Mouse (Mus musculus): Measurements from ENCODE around the gene H2afy2. TPM values are rescaled to one million over a fixed set of nuclear protein-coding genes. Genes with fewer than 3 reads are reported as not detected.
A peak's percentile ranks its signal among the peaks of the same experiment; 100 is the strongest.

The H2afy2 gene
- polyA plus RNA-seq, 1 experiment from 2014 or later, result 35.0 TPM

DNA sequence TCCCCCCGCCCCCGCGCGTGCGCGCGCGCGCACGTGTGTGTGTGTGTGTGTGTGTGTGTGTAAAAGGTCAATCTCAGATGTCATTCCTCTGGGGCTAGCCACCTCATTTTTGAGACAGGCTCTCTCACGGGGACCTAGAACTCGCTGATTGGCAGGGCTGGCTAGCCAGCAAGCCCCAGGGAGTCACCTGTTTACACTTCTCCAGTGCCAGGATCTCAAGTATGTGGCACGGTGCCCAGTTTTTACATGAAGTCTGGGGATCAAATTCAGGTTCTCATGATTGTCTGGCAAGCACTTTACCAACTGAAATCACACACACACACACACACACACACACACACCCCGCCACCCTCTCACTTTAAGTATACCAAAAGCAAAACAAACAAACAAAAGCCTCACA, 26.9 kb downstream of the H2afy2 start:
- Histone ChIP-seq H3K36me3 (ENCODE audit: control insufficient read depth, insufficient read depth, low read length) (peaks cover 24% of the 10 kb centered on the region), H3K4me1 (ENCODE audit: control insufficient read depth in 2 of 2, insufficient read depth in 2 of 2, low read length in 2 of 2) (peaks cover 18 to 36% of the 10 kb centered on the region in 2 experiments), H3K9me3 (ENCODE audit: control insufficient read depth, low read length) (no peaks in the 10 kb centered on the region), H3K9ac (ENCODE audit: low read length) (no peak overlapping the region), H3K27ac (replicated peaks in 1 of 2; ENCODE audit: control insufficient read depth in 1 of 2, insufficient read depth in 1 of 2, low read depth in 2 of 2, low read length in 2 of 2) (peak overlapping the region; percentile 39 to 68; a peak in 3 of 4 replicates), H3K4me2 (ENCODE audit: low read length) (no peak overlapping the region), H3K4me3 (ENCODE audit: control insufficient read depth in 1 of 2, insufficient read depth in 1 of 2, low read depth in 1 of 2, low read length in 2 of 2) (no peak overlapping the region), H3K27me3 (ENCODE audit: control insufficient read depth, insufficient read depth, low read length) (no peaks in the 10 kb centered on the region)
- WGBS, result 74% methylated on average over 14 of the region's 14 CpGs
- ATAC-seq (ENCODE audit: insufficient number of reproducible peaks, insufficient read depth, low FRiP score, low read depth), result 0 out of 2 replicates have a peak, but pooled peaks have one; percentile 56

DNA sequence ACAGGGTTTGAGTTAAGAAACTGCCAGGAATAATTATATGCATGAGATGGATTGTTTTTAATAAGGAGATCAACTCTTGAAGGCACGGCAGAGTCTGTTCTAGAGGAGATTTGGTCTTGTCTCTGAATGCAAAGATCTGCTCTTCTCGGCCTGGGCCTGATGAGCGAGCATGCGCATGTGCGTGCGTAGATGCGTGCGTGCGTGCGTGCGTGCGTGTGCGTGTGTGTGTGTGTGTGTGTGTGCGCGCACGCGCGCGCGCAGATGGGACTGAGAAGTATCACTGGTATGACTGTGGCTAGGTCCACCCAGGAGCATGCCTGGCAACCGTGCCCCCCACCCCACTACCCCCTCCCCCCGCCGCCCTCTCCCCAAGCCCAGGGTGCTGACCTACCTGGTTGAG, 30.9 kb downstream of the H2afy2 start:
- Histone ChIP-seq H3K9ac (ENCODE audit: low read length) (no peak overlapping the region), H3K4me1 (ENCODE audit: control insufficient read depth in 2 of 2, insufficient read depth in 2 of 2, low read length in 2 of 2) (peaks cover 13 to 14% of the 10 kb centered on the region in 2 experiments), H3K4me3 (ENCODE audit: control insufficient read depth in 1 of 2, insufficient read depth in 1 of 2, low read depth in 1 of 2, low read length in 2 of 2) (no peak overlapping the region), H3K27ac (replicated peaks in 1 of 2; ENCODE audit: control insufficient read depth in 1 of 2, insufficient read depth in 1 of 2, low read depth in 2 of 2, low read length in 2 of 2) (no peak overlapping the region), H3K4me2 (ENCODE audit: low read length) (no peak overlapping the region), H3K27me3 (ENCODE audit: control insufficient read depth, insufficient read depth, low read length) (no peaks in the 10 kb centered on the region), H3K36me3 (ENCODE audit: control insufficient read depth, insufficient read depth, low read length) (peaks cover 56% of the 10 kb centered on the region), H3K9me3 (ENCODE audit: control insufficient read depth, low read length) (no peaks in the 10 kb centered on the region)
- WGBS, result 97% methylated on average over 23 of the region's 23 CpGs
- ATAC-seq (ENCODE audit: insufficient number of reproducible peaks, insufficient read depth, low FRiP score, low read depth), result no peak

DNA sequence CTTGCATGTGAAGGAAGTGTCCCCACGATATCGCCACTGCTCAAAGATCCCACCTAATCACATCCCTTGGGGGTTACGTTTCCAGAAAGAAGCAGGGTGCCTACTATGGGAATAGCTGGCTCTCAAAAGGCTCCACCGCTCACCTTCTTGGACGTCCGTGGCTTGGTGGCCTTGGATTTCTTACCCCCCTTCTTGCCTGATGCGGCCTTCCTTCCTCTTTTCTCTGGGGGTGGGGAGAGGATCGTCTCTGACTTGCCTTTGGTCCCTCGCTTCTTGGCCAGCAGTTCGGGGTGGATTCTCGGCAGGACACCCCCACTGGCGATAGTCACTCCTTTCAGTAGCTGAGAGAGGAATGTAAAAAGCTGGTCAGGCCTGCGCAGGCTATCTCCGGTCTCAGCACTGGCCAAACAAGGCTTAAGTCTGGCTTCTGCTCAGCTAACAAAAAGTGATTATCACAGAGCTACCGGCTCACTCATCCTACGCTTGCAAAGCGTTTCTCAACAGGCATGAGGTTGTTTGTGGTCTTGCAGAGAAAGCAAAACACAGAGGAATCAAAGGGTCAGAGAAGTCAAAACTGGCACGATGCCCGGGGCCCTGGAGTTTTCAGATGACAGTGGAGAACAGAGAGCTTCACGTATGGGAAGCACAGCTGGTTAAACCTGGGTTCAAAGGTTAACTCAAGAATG, 32.3 kb downstream of the H2afy2 start:
- Histone ChIP-seq H3K4me3 (ENCODE audit: control insufficient read depth in 1 of 2, insufficient read depth in 1 of 2, low read depth in 1 of 2, low read length in 2 of 2) (no peak overlapping the region), H3K9ac (ENCODE audit: low read length) (no peak overlapping the region), H3K4me1 (ENCODE audit: control insufficient read depth in 2 of 2, insufficient read depth in 2 of 2, low read length in 2 of 2) (peaks cover under 1 to 3% of the 10 kb centered on the region in 2 experiments; a peak in 2 of 4 replicates), H3K27ac (replicated peaks in 1 of 2; ENCODE audit: control insufficient read depth in 1 of 2, insufficient read depth in 1 of 2, low read depth in 2 of 2, low read length in 2 of 2) (peak overlapping the region; percentile 35 to 47), H3K4me2 (ENCODE audit: low read length) (no peak overlapping the region), H3K9me3 (ENCODE audit: control insufficient read depth, low read length) (no peaks in the 10 kb centered on the region), H3K36me3 (ENCODE audit: control insufficient read depth, insufficient read depth, low read length) (peaks cover 70% of the 10 kb centered on the region), H3K27me3 (ENCODE audit: control insufficient read depth, insufficient read depth, low read length) (no peaks in the 10 kb centered on the region)
- 0 out of 2 replicates have a peak, but pooled peaks have one; percentile 33 for ATAC-seq (ENCODE audit: insufficient number of reproducible peaks, insufficient read depth, low FRiP score, low read depth)
- 69% methylated on average over 19 of the region's 20 CpGs for WGBS

DNA sequence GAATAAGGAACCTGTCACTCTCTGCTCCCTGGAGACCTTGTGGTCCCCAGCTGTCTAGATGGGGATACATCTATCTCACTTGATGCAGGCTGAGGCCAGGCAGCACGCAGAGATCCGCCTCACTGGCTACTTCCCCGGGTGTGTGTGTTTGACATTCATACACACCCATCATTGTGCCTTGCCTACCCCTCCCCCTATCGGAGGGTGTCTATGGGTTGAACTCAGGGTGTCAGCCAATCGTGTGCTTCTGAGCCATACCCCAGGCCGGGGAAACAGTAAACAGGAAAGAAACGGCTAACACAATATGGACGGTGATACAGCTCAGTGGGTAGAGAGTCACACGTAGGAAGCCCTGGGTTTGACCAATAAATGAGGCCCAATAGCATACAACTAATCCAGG, 33.9 kb downstream of the H2afy2 start:
- Histone ChIP-seq H3K9me3 (ENCODE audit: control insufficient read depth, low read length) (peaks cover 5% of the 10 kb centered on the region), H3K4me2 (ENCODE audit: low read length) (no peak overlapping the region), H3K4me3 (ENCODE audit: control insufficient read depth in 1 of 2, insufficient read depth in 1 of 2, low read depth in 1 of 2, low read length in 2 of 2) (no peak overlapping the region), H3K27me3 (ENCODE audit: control insufficient read depth, insufficient read depth, low read length) (no peaks in the 10 kb centered on the region), H3K9ac (ENCODE audit: low read length) (no peak overlapping the region), H3K36me3 (ENCODE audit: control insufficient read depth, insufficient read depth, low read length) (peaks cover 77% of the 10 kb centered on the region), H3K27ac (replicated peaks in 1 of 2; ENCODE audit: control insufficient read depth in 1 of 2, insufficient read depth in 1 of 2, low read depth in 2 of 2, low read length in 2 of 2) (no peak overlapping the region), H3K4me1 (ENCODE audit: control insufficient read depth in 2 of 2, insufficient read depth in 2 of 2, low read length in 2 of 2) (peaks cover 0 to 3% of the 10 kb centered on the region in 2 experiments; a peak in 2 of 4 replicates)
- no peak for ATAC-seq (ENCODE audit: insufficient number of reproducible peaks, insufficient read depth, low FRiP score, low read depth)
- WGBS, result 81% methylated on average over 9 of the region's 9 CpGs

DNA sequence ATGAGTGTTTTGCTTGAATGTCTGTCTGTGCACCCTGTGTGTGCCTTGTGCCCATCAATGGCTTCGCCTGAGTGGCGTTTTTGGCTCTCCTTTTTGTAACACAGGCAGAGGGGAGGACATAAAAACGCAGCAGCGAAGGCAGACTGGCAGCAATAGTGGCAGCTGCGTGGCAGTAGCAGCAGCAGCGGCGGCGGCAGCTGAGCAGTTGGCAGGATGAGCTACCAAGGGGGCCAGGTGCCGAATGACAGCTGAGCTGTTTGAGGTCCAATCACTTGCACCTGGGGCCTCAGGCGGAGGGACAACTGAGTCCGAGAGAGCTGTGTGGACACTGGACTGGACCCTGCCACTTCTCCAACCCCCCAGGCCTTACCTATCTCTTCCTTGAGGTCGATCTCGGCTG, 36.6 kb downstream of the H2afy2 start:
- no peak overlapping the region for H3K4me3 ChIP-seq (ENCODE audit: control insufficient read depth in 1 of 2, insufficient read depth in 1 of 2, low read depth in 1 of 2, low read length in 2 of 2)
- H3K36me3 ChIP-seq (ENCODE audit: control insufficient read depth, insufficient read depth, low read length), result peaks cover 86% of the 10 kb centered on the region

DNA sequence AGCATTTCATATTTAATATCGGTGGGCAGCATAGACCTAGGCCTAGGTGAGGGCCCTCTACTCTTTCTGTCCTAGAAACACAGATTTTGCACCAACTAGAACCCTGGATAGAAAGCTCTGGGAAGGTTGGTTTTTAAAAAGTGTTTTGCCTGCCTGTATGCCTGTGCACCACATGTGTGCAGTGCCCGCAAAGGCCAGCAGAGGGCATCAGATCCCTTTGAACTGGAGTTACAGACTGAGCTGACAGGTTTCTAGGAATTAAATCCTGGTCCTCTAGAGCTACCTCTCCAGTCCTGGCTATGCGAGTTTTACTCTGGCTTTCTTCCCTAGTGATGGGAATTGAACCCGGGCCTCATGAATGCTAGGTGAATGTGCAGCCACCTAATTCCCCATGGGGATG, 38.8 kb downstream of the H2afy2 start:
- H3K36me3 ChIP-seq (ENCODE audit: control insufficient read depth, insufficient read depth, low read length), result peaks cover 93% of the 10 kb centered on the region
- H3K27ac ChIP-seq (replicated peaks in 1 of 2; ENCODE audit: control insufficient read depth in 1 of 2, insufficient read depth in 1 of 2, low read depth in 2 of 2, low read length in 2 of 2), result no peak overlapping the region
- no peak overlapping the region for H3K4me3 ChIP-seq (ENCODE audit: control insufficient read depth in 1 of 2, insufficient read depth in 1 of 2, low read depth in 1 of 2, low read length in 2 of 2)
- no peak overlapping the region for H3K4me2 ChIP-seq (ENCODE audit: low read length)
- no peak overlapping the region for H3K9ac ChIP-seq (ENCODE audit: low read length)
- ATAC-seq (ENCODE audit: insufficient number of reproducible peaks, insufficient read depth, low FRiP score, low read depth), result no peak
- 89% methylated on average over 4 of the region's 4 CpGs for WGBS
- H3K9me3 ChIP-seq (ENCODE audit: control insufficient read depth, low read length), result peaks cover 9% of the 10 kb centered on the region
- no peaks in the 10 kb centered on the region for H3K27me3 ChIP-seq (ENCODE audit: control insufficient read depth, insufficient read depth, low read length)
- H3K4me1 ChIP-seq (ENCODE audit: control insufficient read depth in 2 of 2, insufficient read depth in 2 of 2, low read length in 2 of 2), result no peaks in the 10 kb centered on the region

More for the DNA sequence above, 36.6 kb downstream of the H2afy2 start:
- peaks cover 0 to 3% of the 10 kb centered on the region in 2 experiments; a peak in 2 of 4 replicates for H3K4me1 ChIP-seq (ENCODE audit: control insufficient read depth in 2 of 2, insufficient read depth in 2 of 2, low read length in 2 of 2)
- 88% methylated on average over 13 of the region's 13 CpGs for WGBS
- no peak overlapping the region for H3K27ac ChIP-seq (replicated peaks in 1 of 2; ENCODE audit: control insufficient read depth in 1 of 2, insufficient read depth in 1 of 2, low read depth in 2 of 2, low read length in 2 of 2)
- no peaks in the 10 kb centered on the region for H3K27me3 ChIP-seq (ENCODE audit: control insufficient read depth, insufficient read depth, low read length)
- no peak overlapping the region for H3K4me2 ChIP-seq (ENCODE audit: low read length)
- ATAC-seq (ENCODE audit: insufficient number of reproducible peaks, insufficient read depth, low FRiP score, low read depth), result no peak
- H3K9me3 ChIP-seq (ENCODE audit: control insufficient read depth, low read length), result peaks cover 9% of the 10 kb centered on the region
- no peak overlapping the region for H3K9ac ChIP-seq (ENCODE audit: low read length)

DNA sequence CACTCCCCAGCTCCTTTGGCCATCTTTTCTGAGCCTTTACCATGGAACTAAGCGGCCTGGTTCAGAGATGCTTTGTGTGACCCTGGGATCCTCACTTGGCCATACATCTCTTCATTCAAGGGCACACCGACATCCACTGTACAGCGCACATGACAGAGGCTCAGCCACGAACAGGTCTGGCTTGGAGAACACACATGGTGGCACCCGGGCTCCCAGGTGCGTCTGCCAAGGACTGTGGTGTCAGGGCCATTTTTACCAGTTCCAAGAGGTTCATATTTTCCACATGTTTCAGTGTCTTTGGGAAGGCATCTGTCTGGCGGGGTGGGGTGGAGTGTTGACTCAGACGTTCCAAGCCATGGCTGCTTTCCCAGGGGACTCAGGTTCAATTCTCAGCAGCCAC, 41.6 kb downstream of the H2afy2 start:
- 93% methylated on average over 8 of the region's 8 CpGs for WGBS
- Histone ChIP-seq H3K9me3 (ENCODE audit: control insufficient read depth, low read length) (peaks cover 9% of the 10 kb centered on the region), H3K9ac (ENCODE audit: low read length) (no peak overlapping the region), H3K4me3 (ENCODE audit: control insufficient read depth in 1 of 2, insufficient read depth in 1 of 2, low read depth in 1 of 2, low read length in 2 of 2) (no peak overlapping the region), H3K27ac (replicated peaks in 1 of 2; ENCODE audit: control insufficient read depth in 1 of 2, insufficient read depth in 1 of 2, low read depth in 2 of 2, low read length in 2 of 2) (no peak overlapping the region), H3K4me1 (ENCODE audit: control insufficient read depth in 2 of 2, insufficient read depth in 2 of 2, low read length in 2 of 2) (no peaks in the 10 kb centered on the region), H3K36me3 (ENCODE audit: control insufficient read depth, insufficient read depth, low read length) (peaks cover 96% of the 10 kb centered on the region), H3K4me2 (ENCODE audit: low read length) (no peak overlapping the region), H3K27me3 (ENCODE audit: control insufficient read depth, insufficient read depth, low read length) (no peaks in the 10 kb centered on the region)
- ATAC-seq (ENCODE audit: insufficient number of reproducible peaks, insufficient read depth, low FRiP score, low read depth), result no peak

DNA sequence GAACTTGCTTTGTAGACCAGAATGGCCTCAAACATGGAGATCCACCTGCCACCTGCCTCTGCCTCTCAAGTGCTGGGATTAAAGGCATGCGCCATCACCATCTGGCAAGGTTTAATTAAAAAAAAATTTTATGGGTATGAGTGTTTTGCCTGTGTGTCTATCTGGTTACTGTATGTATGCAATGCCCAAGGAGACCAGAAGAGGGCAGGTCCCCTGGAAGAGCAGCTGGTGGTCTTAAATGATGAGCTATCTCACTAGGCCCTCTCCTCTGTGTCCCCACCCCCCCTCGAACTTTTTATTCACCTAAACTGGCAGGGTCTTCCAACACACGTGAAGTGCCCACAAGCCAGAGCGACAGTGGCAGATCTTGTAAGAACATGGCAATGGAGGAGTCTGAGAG, 42.1 kb downstream of the H2afy2 start:
- WGBS, result 81% methylated on average over 4 of the region's 4 CpGs
- Histone ChIP-seq H3K27me3 (ENCODE audit: control insufficient read depth, insufficient read depth, low read length) (no peaks in the 10 kb centered on the region), H3K4me2 (ENCODE audit: low read length) (no peak overlapping the region), H3K4me3 (ENCODE audit: control insufficient read depth in 1 of 2, insufficient read depth in 1 of 2, low read depth in 1 of 2, low read length in 2 of 2) (no peak overlapping the region), H3K9ac (ENCODE audit: low read length) (no peak overlapping the region), H3K9me3 (ENCODE audit: control insufficient read depth, low read length) (peaks cover 9% of the 10 kb centered on the region), H3K27ac (replicated peaks in 1 of 2; ENCODE audit: control insufficient read depth in 1 of 2, insufficient read depth in 1 of 2, low read depth in 2 of 2, low read length in 2 of 2) (no peak overlapping the region), H3K36me3 (ENCODE audit: control insufficient read depth, insufficient read depth, low read length) (peaks cover 95% of the 10 kb centered on the region), H3K4me1 (ENCODE audit: control insufficient read depth in 2 of 2, insufficient read depth in 2 of 2, low read length in 2 of 2) (no peaks in the 10 kb centered on the region)
- no peak for ATAC-seq (ENCODE audit: insufficient number of reproducible peaks, insufficient read depth, low FRiP score, low read depth)
